Mouse (Mus musculus): Measurements from ENCODE around the gene Aldh8a1.

Aldh8a1 gene

GRCm38 (mm10) chr10:21376682-21377473 is at the start of gene Aldh8a1:
Gene Aldh8a1, plus strand, starts transcription at chr10:21377291.
- no peak for DNase-seq (ENCODE audit: low read depth in 2 of 2, low spot score in 2 of 2)

DNA sequence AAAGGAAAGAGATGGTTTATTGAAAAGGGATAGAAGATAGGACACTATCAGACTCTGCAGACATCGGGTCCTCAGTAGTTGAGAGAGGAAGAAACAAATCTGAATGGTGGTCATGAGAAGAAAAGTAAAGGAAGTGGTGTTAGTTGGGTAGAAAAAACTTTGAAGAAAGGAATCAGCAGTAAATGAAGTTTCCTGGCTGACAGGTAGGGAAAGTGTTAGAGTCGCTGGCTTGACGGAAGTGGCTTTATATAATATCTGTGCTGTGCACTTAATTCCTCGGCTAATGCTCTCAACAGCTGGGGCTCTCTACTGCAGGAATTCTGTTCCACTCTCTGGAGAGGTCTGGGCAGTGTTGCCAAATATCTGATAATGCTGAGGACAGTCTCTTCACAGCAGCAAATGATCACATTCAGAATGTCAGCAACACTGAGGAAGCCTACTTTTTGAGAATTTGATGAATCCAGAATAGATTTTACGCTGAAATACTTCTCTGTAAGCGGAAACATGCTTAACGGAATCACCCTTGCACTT is 49.4 kb upstream of the Aldh8a1 start:
- DNase-seq (ENCODE audit: low read depth in 2 of 2, low spot score in 2 of 2), result no peak

DNA sequence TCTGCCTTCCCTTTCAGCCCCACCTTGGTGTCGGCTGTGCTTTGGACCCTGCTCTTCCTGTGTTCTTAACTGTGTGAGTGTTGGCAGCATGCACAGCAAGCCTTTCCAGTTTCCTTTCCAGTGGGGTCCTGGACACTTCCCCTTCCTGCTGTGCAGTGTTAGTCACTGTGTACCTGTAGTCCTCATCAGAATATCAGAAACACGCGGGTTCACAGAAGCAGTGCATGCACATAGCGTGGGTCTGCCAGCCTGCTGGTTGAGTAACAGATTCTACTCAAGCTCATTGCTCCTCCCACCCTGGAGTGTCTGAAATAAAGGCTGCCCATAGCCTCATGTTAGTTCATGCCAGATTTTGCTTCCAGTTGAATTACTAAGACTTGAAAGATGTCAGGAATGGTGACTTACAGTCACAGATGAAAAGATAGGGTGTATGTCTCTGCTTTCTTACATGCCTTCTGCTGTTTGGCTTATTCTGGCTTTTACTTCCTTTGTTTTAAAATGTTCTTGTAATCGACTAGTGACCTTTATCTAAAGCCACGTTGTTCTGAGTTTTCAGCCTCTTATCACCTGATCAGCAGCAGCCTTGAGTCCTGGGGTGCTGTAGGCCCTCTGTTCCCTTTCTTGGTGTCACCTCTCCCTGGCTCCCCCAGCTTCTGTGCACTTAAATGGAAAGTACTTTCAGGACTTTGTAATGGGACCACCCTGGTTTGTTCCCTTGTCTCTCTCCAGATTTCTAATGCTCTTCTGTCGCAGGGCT is 42.6 kb upstream of the Aldh8a1 start:
- no peak for DNase-seq (ENCODE audit: low read depth in 2 of 2, low spot score in 2 of 2)

GRCm38 (mm10) chr10:21335534-21335933 is 41.6 kb upstream of the Aldh8a1 start:
- DNase-seq (ENCODE audit: low read depth in 2 of 2, low spot score in 2 of 2), result no peak

DNA sequence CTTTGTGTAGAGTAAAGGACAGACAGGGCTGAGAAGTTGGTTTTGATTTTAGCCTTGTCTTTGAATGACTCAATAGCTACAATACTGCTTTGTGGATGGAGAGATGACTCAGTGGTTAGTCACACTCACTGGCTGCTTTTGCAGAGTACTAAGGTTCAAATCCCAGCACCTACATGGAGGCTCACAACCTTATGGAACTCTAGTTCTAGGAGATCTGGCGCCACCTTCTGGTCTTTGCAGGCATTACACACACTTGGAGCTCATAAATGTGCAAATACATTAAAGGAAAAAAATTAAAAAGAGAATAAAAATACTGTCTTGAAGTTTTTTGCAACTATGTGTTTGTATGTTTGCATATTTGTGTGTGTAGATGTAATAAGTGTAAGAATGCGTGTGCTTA is 39.9 kb upstream of the Aldh8a1 start:
- peak; percentile 51 to 68 for DNase-seq (ENCODE audit: low read depth in 2 of 2, low spot score in 2 of 2)

GRCm38 (mm10) chr10:21341706-21342105 is 35.4 kb upstream of the Aldh8a1 start:
- no peak for DNase-seq (ENCODE audit: low read depth in 2 of 2, low spot score in 2 of 2)

- DNase-seq (ENCODE audit: low read depth in 2 of 2, low spot score in 2 of 2), result no peak
Measured at GRCm38 (mm10) chr10:21342331-21343005, 34.6 kb upstream of the Aldh8a1 start.

GRCm38 (mm10) chr10:21347332-21347731 is 29.8 kb upstream of the Aldh8a1 start:
- DNase-seq (ENCODE audit: low read depth in 2 of 2, low spot score in 2 of 2), result no peak

DNA sequence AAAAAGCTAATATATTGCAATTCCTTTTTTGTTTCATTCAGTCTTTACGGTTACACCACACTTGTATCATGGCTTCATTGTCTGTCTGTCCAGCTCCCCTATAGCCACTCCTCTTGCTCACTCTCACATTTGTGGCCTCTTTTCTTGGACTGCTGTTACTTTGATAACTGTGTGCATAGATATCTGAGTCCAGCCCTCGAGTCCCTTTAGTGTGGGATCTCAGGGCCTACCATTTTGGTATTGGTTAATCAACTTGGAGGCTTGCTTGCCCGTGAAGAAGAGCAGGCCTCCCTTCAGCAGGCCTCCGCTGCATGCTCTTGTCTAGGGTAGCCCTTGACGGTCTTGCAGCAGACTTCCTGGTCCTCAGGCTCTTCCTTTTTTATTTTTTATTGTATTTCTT is 27.6 kb upstream of the Aldh8a1 start:
- no peak for DNase-seq (ENCODE audit: low read depth in 2 of 2, low spot score in 2 of 2)

- no peak for DNase-seq (ENCODE audit: low read depth in 2 of 2, low spot score in 2 of 2)
Measured at GRCm38 (mm10) chr10:21349946-21350345, 27.1 kb upstream of the Aldh8a1 start.

GRCm38 (mm10) chr10:21350531-21351515 is 26.3 kb upstream of the Aldh8a1 start:
- DNase-seq (ENCODE audit: low read depth in 2 of 2, low spot score in 2 of 2), result no peak

DNA sequence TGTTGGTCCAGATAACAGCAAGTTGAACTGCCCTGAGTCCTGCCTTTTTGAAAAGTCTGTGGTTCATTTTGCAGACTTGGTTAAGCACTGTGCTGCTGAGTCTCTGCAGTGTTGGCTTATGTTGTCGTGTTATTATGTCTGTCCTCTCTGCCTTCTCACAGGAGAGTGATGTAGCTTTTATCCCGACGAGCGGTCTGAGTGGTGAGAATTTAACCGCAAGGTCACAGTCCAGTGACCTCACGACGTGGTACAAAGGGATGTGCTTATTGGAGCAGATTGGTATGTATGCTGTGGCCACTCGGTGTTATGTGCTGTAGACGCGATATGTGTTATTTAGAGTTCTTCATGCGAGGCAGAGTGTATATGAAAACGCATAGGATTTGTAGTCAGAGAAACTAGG is 25.3 kb upstream of the Aldh8a1 start:
- DNase-seq (ENCODE audit: low read depth in 2 of 2, low spot score in 2 of 2), result no peak

- no peak for DNase-seq (ENCODE audit: low read depth in 2 of 2, low spot score in 2 of 2)
Measured at GRCm38 (mm10) chr10:21353890-21354289, 23.2 kb upstream of the Aldh8a1 start.

DNA sequence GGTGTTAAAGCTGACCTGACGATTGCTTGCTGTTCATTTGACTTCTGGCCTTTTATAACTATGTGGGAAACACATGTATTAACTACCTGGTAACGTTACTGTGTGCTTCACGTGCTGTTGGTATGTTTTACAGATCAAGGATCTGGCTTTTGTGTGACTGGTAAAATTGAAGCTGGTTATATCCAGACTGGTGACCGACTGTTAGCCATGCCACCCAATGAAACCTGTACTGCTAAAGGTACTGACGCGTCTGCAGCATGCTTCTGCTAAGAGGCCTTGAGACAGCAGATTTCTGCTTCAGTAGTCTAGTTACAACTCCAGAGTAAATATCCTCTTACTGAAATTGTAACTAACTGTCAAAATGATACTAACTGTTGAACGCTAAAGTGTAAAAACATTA is 22.6 kb upstream of the Aldh8a1 start:
- no peak for DNase-seq (ENCODE audit: low read depth in 2 of 2, low spot score in 2 of 2)

DNA sequence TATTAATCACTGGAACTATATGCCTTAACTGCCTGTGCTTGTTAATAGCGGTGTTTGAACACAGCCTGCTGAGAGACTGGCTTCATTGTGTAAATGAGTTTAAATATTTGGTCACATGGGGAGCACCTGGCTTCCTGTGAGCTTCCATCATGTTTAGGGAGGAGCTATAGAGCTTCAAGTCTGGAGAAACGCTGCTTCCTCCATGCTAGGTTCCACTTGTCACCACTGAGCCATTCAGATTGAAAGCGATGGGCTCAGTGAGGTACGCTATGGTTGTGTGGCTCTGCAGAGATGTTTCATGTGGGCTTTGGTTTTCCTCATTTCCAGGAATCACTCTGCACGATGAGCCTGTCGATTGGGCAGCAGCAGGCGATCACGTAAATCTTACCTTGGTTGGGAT is 19.1 kb upstream of the Aldh8a1 start:
- DNase-seq (ENCODE audit: low read depth in 2 of 2, low spot score in 2 of 2), result no peak

DNA sequence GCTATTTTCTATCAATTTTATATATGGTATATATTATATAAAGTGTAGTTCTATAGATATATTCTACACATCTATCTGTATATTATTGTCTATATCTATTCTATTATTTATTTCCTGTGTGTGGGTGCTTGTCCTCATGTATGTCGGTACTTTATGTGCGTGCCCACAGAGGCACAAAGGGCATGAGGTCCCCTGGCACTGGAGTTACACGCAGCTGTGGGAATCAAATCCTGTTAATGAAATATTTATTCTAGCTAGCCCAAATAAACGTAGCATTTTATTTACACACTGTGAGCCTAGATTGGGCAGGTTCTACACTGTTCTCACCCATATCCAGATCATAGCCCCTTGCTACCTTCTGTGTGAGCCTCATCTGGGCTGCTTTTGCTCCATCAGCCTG is 18.0 kb upstream of the Aldh8a1 start:
- no peak for DNase-seq (ENCODE audit: low read depth in 2 of 2, low spot score in 2 of 2)

- no peak for DNase-seq (ENCODE audit: low read depth in 2 of 2, low spot score in 2 of 2)
Measured at GRCm38 (mm10) chr10:21361871-21362270, 15.2 kb upstream of the Aldh8a1 start.

DNA sequence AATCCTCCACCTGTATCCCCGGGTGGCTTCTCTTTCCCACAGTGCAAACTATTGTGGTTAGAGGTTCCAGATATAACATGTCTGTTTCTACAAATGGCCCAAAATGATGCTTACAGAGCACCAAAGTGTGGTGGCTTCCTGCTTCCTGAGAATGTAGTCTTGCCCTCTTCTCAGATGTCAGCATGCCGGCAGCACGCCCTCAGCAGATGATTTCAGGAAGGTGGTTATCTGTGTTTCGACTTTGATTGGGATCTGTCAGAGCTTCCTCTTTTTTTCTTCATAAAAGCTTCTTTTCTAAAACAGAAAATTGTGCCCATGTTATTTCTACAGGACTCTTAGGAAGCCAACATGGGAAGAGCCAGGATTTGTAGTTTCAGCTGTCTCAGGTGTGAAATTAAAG is 13.8 kb upstream of the Aldh8a1 start:
- DNase-seq (ENCODE audit: low read depth in 2 of 2, low spot score in 2 of 2), result no peak

DNA sequence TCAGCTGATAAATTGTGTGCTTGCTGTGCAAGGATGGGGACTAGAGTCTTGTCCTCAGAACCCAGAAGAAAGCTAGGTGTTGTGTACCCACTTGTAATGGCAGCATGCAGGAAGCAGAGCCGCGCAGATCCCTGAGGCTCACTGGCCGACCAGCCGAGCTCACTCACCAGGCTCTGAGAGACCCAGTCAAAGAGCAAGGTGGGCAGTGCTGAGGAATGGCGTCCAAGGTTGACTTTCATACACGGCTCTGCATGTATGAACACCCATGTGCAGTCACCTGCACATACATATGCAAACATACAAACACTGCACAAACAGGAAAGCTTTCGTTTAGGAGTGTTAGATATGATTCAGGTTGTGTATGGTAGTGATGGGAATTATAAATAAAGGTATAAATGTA is 12.1 kb upstream of the Aldh8a1 start:
- DNase-seq (ENCODE audit: low read depth in 2 of 2, low spot score in 2 of 2), result no peak

DNA sequence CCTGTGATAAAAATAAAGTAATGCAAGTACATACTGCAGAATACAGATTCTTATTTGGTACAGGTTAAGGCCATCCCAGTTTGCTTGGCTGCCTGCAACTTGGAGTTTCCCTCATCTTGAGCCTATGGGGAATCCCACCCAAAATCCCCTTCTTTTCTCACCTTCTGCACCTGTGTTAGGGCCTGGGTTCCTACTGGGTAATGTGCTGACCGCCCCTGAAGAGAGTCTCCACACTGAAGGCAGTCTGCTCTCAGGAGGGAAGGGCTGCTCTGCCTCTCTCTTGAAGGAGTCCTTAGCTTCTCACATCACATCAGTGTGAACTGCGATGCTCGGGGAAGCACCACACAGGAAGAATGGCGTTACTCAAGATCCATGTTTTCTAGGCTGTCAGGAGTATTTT is 11.2 kb upstream of the Aldh8a1 start:
- no peak for DNase-seq (ENCODE audit: low read depth in 2 of 2, low spot score in 2 of 2)

GRCm38 (mm10) chr10:21366471-21366870 is 10.6 kb upstream of the Aldh8a1 start:
- DNase-seq (ENCODE audit: low read depth in 2 of 2, low spot score in 2 of 2), result no peak
